Comparison of ENCODE assay signal across 17 mouse cellular contexts in the genomic region with DNA sequence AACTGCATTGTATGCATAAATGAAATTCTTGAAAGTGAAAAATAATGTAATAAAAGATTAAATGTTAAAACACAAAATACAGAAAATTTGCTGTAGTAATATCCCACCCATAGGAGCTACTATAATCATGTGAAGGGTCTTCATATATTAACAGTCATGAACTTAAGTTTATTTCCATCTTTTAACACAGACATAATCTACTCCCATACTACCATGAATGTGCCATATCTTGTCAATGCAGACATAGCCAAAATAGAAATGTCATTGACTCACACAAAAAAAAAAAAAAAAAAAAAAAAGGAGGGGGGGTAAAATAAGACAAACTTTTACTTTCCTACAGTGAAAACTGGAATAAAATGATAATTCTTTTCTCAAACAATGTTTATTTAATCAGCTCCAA.
"Had no signal": no experiment of that assay in that cellular context is flagged by ENCODE, and none has a peak within 500 bp of the region (broad histone marks: within the 10 kb centered on the region; RNA-seq: fewer than 3 reads in every experiment).

No protein-coding gene starts in this region.

- H3K27me3 ChIP-seq: midbrain, embryonic 12.5 days; neural tube, embryonic 12.5 days had no signal

- H3K4me3 ChIP-seq: midbrain, embryonic 10.5 days; midbrain, embryonic 12.5 days; myocyte; neural tube, embryonic 12.5 days had no signal

- DNase-seq: lung, adult 18-20 months; lung, embryonic 14.5 days; lung, postnatal 10 days; lung, postnatal 4 days; midbrain, embryonic 14.5 days; right cerebral cortex, adult 18-20 months; right cerebral cortex, postnatal 25 days; right cerebral cortex, postnatal 4 days; spleen, adult 18-20 months; thymus, adult 18-20 months; thymus, postnatal 14 days; thymus, postnatal 36 days had no signal

- H3K36me3 ChIP-seq: midbrain, embryonic 10.5 days; midbrain, embryonic 12.5 days; neural tube, embryonic 12.5 days had no signal

- H3K27ac ChIP-seq: midbrain, embryonic 10.5 days; midbrain, embryonic 12.5 days; neural tube, embryonic 12.5 days had no signal

- H3K4me2 ChIP-seq: lung, embryonic 14.5 days; midbrain, embryonic 12.5 days; neural tube, embryonic 12.5 days had no signal

- H3K9me3 ChIP-seq: midbrain, embryonic 10.5 days; midbrain, embryonic 12.5 days; neural tube, embryonic 12.5 days had no signal

- H3K9ac ChIP-seq: lung, embryonic 14.5 days; midbrain, embryonic 12.5 days; neural tube, embryonic 12.5 days had no signal

- H3K4me1 ChIP-seq: neural tube, embryonic 12.5 days had no signal

- ATAC-seq: midbrain, embryonic 16.5 days had no signal
